Mouse (Mus musculus): ENCODE data around the gene Ildr2. TPM values are rescaled to one million over a fixed set of nuclear protein-coding genes. Genes with fewer than 3 reads are reported as not detected.

Gene Ildr2
- polyA plus RNA-seq, 1 experiment: 0.03 TPM

DNA sequence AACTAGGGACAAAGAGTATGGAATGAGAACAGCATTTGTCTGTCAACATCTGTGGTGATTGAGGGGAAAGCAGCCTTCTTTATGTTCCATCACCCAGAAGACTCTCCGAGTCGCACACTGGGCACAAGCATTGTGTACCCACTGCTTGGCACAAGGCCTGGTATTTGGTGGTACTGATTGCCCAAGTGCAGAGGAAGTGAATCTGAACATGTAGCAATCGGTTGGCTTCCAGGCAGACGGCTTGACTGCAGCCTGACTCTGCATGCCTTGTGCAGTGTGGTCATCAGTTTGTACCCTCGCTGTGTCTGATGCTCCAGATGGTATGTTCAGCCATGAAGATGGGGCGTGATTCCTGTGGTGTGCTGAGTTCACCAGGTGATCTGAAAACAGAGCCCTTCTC, 85.2 kb downstream of the Ildr2 start:
- H3K36me3 ChIP-seq (ENCODE audit: control insufficient read depth, insufficient read depth, low read length): no peaks in the 10 kb centered on the region
- no peaks in the 10 kb centered on the region for H3K4me1 ChIP-seq (ENCODE audit: control insufficient read depth, insufficient read depth, insufficient read length, low read length)
- H3K4me3 ChIP-seq (ENCODE audit: low read depth, low read length): no peak overlapping the region
- no peak for TF ChIP-seq CTCF (IDR thresholded peaks at IDR 0.05; ENCODE audit: extremely low read depth, insufficient read length, insufficient replicate concordance, low read depth, low read length)
- no peak for TF ChIP-seq POLR2A (IDR thresholded peaks at IDR 0.05; ENCODE audit: low read depth, low read length)
- no peaks in the 10 kb centered on the region for H3K27me3 ChIP-seq (ENCODE audit: control insufficient read depth, insufficient read depth, low read length)
- 77% methylated on average over 6 of the region's 6 CpGs for WGBS
- H3K27ac ChIP-seq (ENCODE audit: insufficient read depth, low read depth, low read length): no peak overlapping the region

DNA sequence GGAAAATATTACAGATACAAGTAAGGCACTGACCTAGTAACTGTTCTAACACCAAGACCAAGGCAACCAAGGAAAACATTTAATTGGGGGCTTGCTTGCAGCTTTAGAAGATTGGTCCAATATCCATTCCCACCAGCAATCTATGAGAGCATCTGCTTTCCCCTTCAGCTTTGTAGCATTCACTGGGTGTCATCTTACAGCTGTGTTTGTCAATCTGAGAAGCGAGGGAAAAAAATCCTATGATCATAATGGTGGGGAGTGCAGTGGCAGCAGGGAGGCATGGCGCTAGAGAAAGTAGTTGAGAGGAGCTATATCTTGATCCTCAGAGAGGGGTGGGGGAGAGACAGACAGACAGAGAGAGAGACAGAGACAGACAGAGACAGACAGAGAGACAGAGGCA, 88.1 kb downstream of the Ildr2 start:
- TF ChIP-seq CTCF (IDR thresholded peaks at IDR 0.05; ENCODE audit: extremely low read depth, insufficient read length, insufficient replicate concordance, low read depth, low read length) (no peak), POLR2A (IDR thresholded peaks at IDR 0.05; ENCODE audit: low read depth, low read length) (no peak)
- Histone ChIP-seq H3K36me3 (ENCODE audit: control insufficient read depth, insufficient read depth, low read length) (no peaks in the 10 kb centered on the region), H3K27me3 (ENCODE audit: control insufficient read depth, insufficient read depth, low read length) (no peaks in the 10 kb centered on the region), H3K4me3 (ENCODE audit: low read depth, low read length) (no peak overlapping the region), H3K27ac (ENCODE audit: insufficient read depth, low read depth, low read length) (no peak overlapping the region), H3K4me1 (ENCODE audit: control insufficient read depth, insufficient read depth, insufficient read length, low read length) (no peaks in the 10 kb centered on the region)
- 69% methylated on average over 2 of the region's 2 CpGs for WGBS

DNA sequence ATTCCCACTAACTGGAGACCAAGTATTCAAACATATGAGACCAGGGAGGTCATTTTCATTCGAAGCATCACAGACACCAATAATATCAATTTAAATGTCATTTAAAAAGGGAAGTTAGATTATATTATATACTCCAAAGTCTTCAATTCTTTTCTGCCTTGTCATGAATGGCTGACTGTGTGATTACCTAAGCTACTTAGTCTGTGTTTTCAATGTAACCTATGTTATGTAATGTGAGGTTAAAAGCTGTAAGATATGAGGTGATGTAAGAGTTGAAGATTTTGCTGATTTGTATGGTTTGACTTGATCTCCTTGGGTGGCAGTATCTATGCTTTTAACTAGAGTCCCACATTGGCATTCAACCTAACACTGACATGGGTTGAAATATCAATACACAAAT, 88.6 kb downstream of the Ildr2 start:
- Histone ChIP-seq H3K36me3 (ENCODE audit: control insufficient read depth, insufficient read depth, low read length) (no peaks in the 10 kb centered on the region), H3K4me1 (ENCODE audit: control insufficient read depth, insufficient read depth, insufficient read length, low read length) (no peaks in the 10 kb centered on the region), H3K27me3 (ENCODE audit: control insufficient read depth, insufficient read depth, low read length) (no peaks in the 10 kb centered on the region), H3K27ac (ENCODE audit: insufficient read depth, low read depth, low read length) (no peak overlapping the region), H3K4me3 (ENCODE audit: low read depth, low read length) (no peak overlapping the region)
- TF ChIP-seq CTCF (IDR thresholded peaks at IDR 0.05; ENCODE audit: extremely low read depth, insufficient read length, insufficient replicate concordance, low read depth, low read length): no peak
- no peak for TF ChIP-seq POLR2A (IDR thresholded peaks at IDR 0.05; ENCODE audit: low read depth, low read length)
- WGBS: 72% methylated on average over 1 of the region's 1 CpGs

DNA sequence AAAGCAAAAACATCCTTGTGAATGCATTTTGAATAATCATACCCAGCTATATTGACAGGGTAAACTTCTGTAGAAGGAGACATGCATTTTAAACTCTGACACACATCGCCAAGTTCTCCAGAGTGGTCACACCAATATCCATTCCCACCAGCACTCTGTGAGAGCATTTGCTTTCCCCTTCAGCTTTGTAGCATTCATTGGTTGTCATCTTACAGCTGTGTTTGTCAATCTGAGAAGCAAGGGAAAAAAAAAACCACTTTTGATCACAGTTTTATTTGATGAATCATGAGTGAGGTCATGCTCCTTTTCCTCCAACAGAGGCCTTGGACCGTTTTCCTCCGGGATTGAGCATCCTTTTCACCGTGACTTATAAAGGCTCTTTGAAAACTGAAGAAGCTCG, 89.6 kb downstream of the Ildr2 start:
- Histone ChIP-seq H3K27ac (ENCODE audit: insufficient read depth, low read depth, low read length) (no peak overlapping the region), H3K4me1 (ENCODE audit: control insufficient read depth, insufficient read depth, insufficient read length, low read length) (no peaks in the 10 kb centered on the region), H3K4me3 (ENCODE audit: low read depth, low read length) (no peak overlapping the region), H3K27me3 (ENCODE audit: control insufficient read depth, insufficient read depth, low read length) (no peaks in the 10 kb centered on the region), H3K36me3 (ENCODE audit: control insufficient read depth, insufficient read depth, low read length) (no peaks in the 10 kb centered on the region)
- WGBS: 80% methylated on average over 5 of the region's 5 CpGs
- TF ChIP-seq POLR2A (IDR thresholded peaks at IDR 0.05; ENCODE audit: low read depth, low read length): no peak
- no peak for TF ChIP-seq CTCF (IDR thresholded peaks at IDR 0.05; ENCODE audit: extremely low read depth, insufficient read length, insufficient replicate concordance, low read depth, low read length)

DNA sequence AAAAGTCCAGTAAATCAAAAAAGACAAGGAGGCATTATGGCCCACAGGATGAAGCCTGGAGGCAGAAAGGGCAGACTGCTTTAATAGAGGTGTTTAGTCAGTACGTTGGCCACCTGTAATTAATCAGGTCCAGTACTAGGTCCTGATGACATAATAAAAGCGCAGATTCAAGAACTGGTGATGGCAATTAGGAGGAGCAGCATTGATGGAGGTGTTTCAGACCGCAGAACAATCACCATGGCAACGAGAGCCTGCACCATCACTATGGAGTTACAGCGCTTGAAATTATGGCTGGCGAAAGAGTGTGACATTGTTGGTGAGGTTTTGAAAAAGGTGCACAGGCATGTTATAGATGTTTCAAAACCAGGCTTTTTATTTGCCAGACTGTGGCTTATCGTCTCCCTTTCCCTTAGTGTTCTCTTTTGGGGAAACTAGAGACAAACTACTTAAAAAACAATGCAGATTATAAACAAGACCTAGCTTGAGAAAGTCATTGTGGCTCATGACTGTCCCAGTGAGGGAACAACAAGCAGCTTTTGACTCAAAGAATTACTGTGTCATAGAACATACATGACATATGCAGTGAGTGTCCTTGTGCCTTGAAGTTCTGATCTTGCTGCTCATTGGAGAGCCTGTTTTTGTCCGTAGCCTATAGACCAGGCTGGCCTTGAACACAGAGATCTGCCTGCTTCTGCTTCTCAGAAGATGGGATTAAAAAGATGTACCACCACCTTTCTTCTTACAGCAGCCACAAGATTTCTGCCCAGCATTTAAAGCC, 90.5 kb downstream of the Ildr2 start:
- no peaks in the 10 kb centered on the region for H3K27me3 ChIP-seq (ENCODE audit: control insufficient read depth, insufficient read depth, low read length)
- no peaks in the 10 kb centered on the region for H3K4me1 ChIP-seq (ENCODE audit: control insufficient read depth, insufficient read depth, insufficient read length, low read length)
- no peak overlapping the region for H3K4me3 ChIP-seq (ENCODE audit: low read depth, low read length)
- H3K27ac ChIP-seq (ENCODE audit: insufficient read depth, low read depth, low read length): no peak overlapping the region
- WGBS: 80% methylated on average over 8 of the region's 8 CpGs
- TF ChIP-seq CTCF (IDR thresholded peaks at IDR 0.05; ENCODE audit: extremely low read depth, insufficient read length, insufficient replicate concordance, low read depth, low read length) (no peak), POLR2A (IDR thresholded peaks at IDR 0.05; ENCODE audit: low read depth, low read length) (no peak)
- H3K36me3 ChIP-seq (ENCODE audit: control insufficient read depth, insufficient read depth, low read length): no peaks in the 10 kb centered on the region

DNA sequence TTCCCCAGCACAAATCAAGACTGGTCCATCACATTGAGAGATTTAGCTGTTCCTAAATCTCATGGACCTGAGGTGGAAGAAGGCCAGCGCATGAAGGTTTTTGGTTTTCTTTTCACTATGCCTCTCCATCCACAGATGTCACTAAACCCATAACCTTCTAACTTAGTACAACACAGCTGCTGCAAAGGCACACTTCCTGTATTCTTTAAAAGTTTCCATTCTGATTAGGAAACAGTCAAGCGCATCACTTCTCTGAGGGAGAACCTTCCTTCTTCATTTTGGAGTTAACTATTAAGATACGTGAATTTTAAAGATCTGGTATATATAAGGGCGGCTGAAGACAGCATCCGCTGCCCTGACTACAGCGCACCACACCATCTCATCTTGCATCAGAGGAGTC, 91.7 kb downstream of the Ildr2 start:
- WGBS: 86% methylated on average over 6 of the region's 6 CpGs

DNA sequence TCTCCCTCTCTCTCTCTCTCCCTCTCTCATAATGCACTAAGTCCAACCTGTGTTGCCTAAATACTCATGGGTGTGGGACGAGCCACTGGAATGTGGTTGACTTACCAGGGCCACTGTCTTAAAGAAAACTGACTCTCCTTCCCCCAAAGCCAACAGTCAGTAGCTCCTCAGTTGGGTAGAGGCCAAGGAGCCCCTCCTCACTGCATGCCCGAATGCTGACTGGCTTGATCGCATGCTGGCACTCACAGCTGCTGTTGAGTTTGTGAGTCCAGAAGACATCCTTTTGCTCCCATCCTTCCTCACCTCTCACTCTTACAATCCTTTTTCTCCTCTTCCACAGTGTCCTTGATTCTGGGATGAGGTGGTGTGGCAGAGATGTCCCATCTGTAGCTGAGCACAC, 93.0 kb downstream of the Ildr2 start:
- H3K27ac ChIP-seq (ENCODE audit: insufficient read depth, low read depth, low read length): no peak overlapping the region
- no peak overlapping the region for H3K4me3 ChIP-seq (ENCODE audit: low read depth, low read length)
- H3K36me3 ChIP-seq (ENCODE audit: control insufficient read depth, insufficient read depth, low read length): no peaks in the 10 kb centered on the region
- H3K27me3 ChIP-seq (ENCODE audit: control insufficient read depth, insufficient read depth, low read length): no peaks in the 10 kb centered on the region
- H3K4me1 ChIP-seq (ENCODE audit: control insufficient read depth, insufficient read depth, insufficient read length, low read length): no peaks in the 10 kb centered on the region
- 71% methylated on average over 3 of the region's 3 CpGs for WGBS
- TF ChIP-seq POLR2A (IDR thresholded peaks at IDR 0.05; ENCODE audit: low read depth, low read length): no peak

More for the DNA sequence above, 91.7 kb downstream of the Ildr2 start:
- Histone ChIP-seq H3K27ac (ENCODE audit: insufficient read depth, low read depth, low read length) (no peak overlapping the region), H3K4me1 (ENCODE audit: control insufficient read depth, insufficient read depth, insufficient read length, low read length) (no peaks in the 10 kb centered on the region), H3K36me3 (ENCODE audit: control insufficient read depth, insufficient read depth, low read length) (no peaks in the 10 kb centered on the region), H3K4me3 (ENCODE audit: low read depth, low read length) (no peak overlapping the region), H3K27me3 (ENCODE audit: control insufficient read depth, insufficient read depth, low read length) (no peaks in the 10 kb centered on the region)
- TF ChIP-seq CTCF (IDR thresholded peaks at IDR 0.05; ENCODE audit: extremely low read depth, insufficient read length, insufficient replicate concordance, low read depth, low read length) (no peak), POLR2A (IDR thresholded peaks at IDR 0.05; ENCODE audit: low read depth, low read length) (no peak)
